Mouse (Mus musculus) spleen, adult 2 months (tissue): ENCODE measurements around the gene 4930449I24Rik.
"Not testable (repeated sequence)": the region's sequence is repeated elsewhere in the genome, so short reads cannot be mapped to it uniquely, and the experiment has no call there.

Source experiments
- CTCF ChIP-seq: fragments of 200-500 bp; IDR thresholded peaks from 2 replicates; pipeline ENCODE4 v1.5.1; 2011; ENCODE audit warnings: mild to moderate bottlenecking, inconsistent platforms; ENCODE audit not compliant: insufficient read depth, insufficient read length, insufficient replicate concordance; ENCODE audit errors: extremely low read depth
- POLR2A ChIP-seq: fragments of 200-500 bp; IDR thresholded peaks from 2 replicates; pipeline ENCODE4 v1.6.1; 2011; ENCODE audit warnings: low read depth, low read length, inconsistent platforms

DNA sequence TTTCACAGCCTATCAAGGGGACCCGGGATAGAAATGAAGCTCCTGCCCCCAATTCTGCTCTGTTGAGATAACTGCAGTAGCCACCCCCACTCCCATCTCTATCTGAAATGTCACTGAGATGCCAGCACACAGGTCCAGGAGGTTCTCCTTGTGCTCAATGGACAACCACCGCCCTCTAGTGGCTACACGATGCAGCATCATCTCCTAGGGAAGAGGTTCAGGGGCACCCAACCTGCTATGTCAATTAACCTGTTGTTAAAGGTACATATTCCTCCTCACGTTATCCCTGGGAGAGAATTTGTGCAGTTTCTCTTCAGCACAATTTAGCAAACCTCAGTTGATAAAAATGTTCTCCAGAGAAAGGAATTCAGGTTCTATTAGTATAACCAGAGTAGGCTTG lies 22.6 kb upstream of the 4930449I24Rik start:
- not testable (repeated sequence) for TF ChIP-seq POLR2A, CTCF
